Mouse (Mus musculus): ENCODE measurements around the gene Pnlip. TPM values are rescaled to one million over a fixed set of nuclear protein-coding genes. Genes with fewer than 3 reads are reported as not detected.

The Pnlip gene
- polyA plus RNA-seq (2014; fragmentation: Nextera tagmentation; extraction: Ambion mirVana) = 0.27 and 0.28 TPM in 2 replicates

DNA sequence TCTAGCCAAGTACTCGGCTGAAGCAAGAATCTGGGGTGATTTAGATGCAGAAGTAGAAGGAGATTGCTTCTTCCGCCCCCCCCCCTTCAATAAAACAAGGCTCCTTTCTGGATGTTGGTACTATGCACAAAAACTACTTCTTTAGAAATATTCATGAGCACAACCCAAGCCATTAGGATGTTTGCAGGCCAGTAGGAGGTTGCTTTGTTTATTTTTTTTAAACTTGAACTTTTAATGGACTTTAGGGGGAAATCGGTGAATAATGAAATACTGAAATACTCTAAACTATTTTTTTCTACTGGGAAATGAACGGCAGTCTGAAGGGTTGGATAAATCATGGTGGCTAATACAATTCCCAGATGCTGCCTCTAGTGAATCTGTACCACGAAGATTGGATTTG lies at the start of gene Pnlip:
TSS of gene Pnlip (plus strand) at position 301 of the 400 bp plus-strand sequence.
- Histone ChIP-seq H3K4me3 (ENCODE audit: low read depth, low read length) (no peak within 1 kb of the TSS), H3K9ac (replicated peaks; ENCODE audit: low read depth, low read length) (no peak within 1 kb of the TSS), H3K4me2 (replicated peaks; ENCODE audit: low read depth, low read length) (no peak within 1 kb of the TSS), H3K4me1 (ENCODE audit: control insufficient read depth, insufficient read depth, low read length) (no peaks in the 10 kb centered on the region), H3K9me3 (ENCODE audit: control insufficient read depth, low read depth, low read length) (no peaks in the 10 kb centered on the region), H3K27me3 (ENCODE audit: control insufficient read depth, insufficient read depth, low read length) (no peaks in the 10 kb centered on the region), H3K27ac (ENCODE audit: low read length) (no peak within 1 kb of the TSS), H3K36me3 (ENCODE audit: control insufficient read depth, insufficient read depth, low read length) (no peaks in the 10 kb centered on the region)
- no peak for ATAC-seq (ENCODE audit: insufficient number of reproducible peaks, insufficient read depth, low FRiP score, low read depth)
- 54% methylated on average over 5 of the region's 5 CpGs for WGBS

- H3K4me2 ChIP-seq (replicated peaks; ENCODE audit: low read depth, low read length) = no peak overlapping the region
- no peak for ATAC-seq (ENCODE audit: insufficient number of reproducible peaks, insufficient read depth, low FRiP score, low read depth)
- H3K4me3 ChIP-seq (ENCODE audit: low read depth, low read length) = no peak overlapping the region
- H3K27me3 ChIP-seq (ENCODE audit: control insufficient read depth, insufficient read depth, low read length) = no peaks in the 10 kb centered on the region
- H3K36me3 ChIP-seq (ENCODE audit: control insufficient read depth, insufficient read depth, low read length) = no peaks in the 10 kb centered on the region
- WGBS = 45% methylated on average over 1 of the region's 1 CpGs
- no peak overlapping the region for H3K9ac ChIP-seq (replicated peaks; ENCODE audit: low read depth, low read length)
- H3K9me3 ChIP-seq (ENCODE audit: control insufficient read depth, low read depth, low read length) = no peaks in the 10 kb centered on the region
- H3K27ac ChIP-seq (ENCODE audit: low read length) = no peak overlapping the region
- 0 out of 2 replicates have a peak, but pooled peaks cover 5% of the 10 kb centered on the region for H3K4me1 ChIP-seq (ENCODE audit: control insufficient read depth, insufficient read depth, low read length)
Measured at GRCm38 (mm10) chr19:58609716-58610115, 42.6 kb upstream of the Pnlip start.

GRCm38 (mm10) chr19:58612745-58613144 lies 39.6 kb upstream of the Pnlip start:
- Histone ChIP-seq H3K36me3 (ENCODE audit: control insufficient read depth, insufficient read depth, low read length) (no peaks in the 10 kb centered on the region), H3K9ac (replicated peaks; ENCODE audit: low read depth, low read length) (no peak overlapping the region), H3K27me3 (ENCODE audit: control insufficient read depth, insufficient read depth, low read length) (no peaks in the 10 kb centered on the region), H3K4me1 (ENCODE audit: control insufficient read depth, insufficient read depth, low read length) (0 out of 2 replicates have a peak, but pooled peaks cover 7% of the 10 kb centered on the region), H3K4me3 (ENCODE audit: low read depth, low read length) (no peak overlapping the region), H3K9me3 (ENCODE audit: control insufficient read depth, low read depth, low read length) (no peaks in the 10 kb centered on the region), H3K4me2 (replicated peaks; ENCODE audit: low read depth, low read length) (no peak overlapping the region), H3K27ac (ENCODE audit: low read length) (no peak overlapping the region)
- ATAC-seq (ENCODE audit: insufficient number of reproducible peaks, insufficient read depth, low FRiP score, low read depth) = peak; percentile 79
- 62% methylated on average over 3 of the region's 3 CpGs for WGBS

DNA sequence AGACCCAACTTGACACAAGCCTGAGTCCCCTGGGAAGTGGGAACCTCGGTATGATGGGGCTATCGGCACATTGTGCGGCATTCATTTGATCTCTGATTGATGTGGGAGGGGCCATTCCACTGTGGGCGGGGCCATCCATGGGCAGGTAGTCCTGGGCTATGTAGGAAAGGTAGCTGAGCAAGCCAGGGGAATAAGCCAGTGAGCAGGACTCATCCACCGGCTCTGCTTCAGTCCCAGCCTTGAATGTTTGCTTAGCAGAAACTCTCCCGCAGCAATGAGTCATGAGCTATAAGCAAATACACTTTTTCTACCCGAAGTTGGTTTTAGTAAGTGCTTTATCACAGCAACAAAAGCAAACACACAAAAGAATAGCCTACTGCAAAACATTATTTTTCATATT lies 35.7 kb upstream of the Pnlip start:
- H3K4me2 ChIP-seq (replicated peaks; ENCODE audit: low read depth, low read length) = no peak overlapping the region
- WGBS = 48% methylated on average over 7 of the region's 7 CpGs
- 0 out of 2 replicates have a peak, but pooled peaks cover 7% of the 10 kb centered on the region for H3K4me1 ChIP-seq (ENCODE audit: control insufficient read depth, insufficient read depth, low read length)
- no peak overlapping the region for H3K9ac ChIP-seq (replicated peaks; ENCODE audit: low read depth, low read length)
- H3K27me3 ChIP-seq (ENCODE audit: control insufficient read depth, insufficient read depth, low read length) = no peaks in the 10 kb centered on the region
- no peak overlapping the region for H3K4me3 ChIP-seq (ENCODE audit: low read depth, low read length)
- no peaks in the 10 kb centered on the region for H3K36me3 ChIP-seq (ENCODE audit: control insufficient read depth, insufficient read depth, low read length)
- ATAC-seq (ENCODE audit: insufficient number of reproducible peaks, insufficient read depth, low FRiP score, low read depth) = peak; percentile 82
- no peak overlapping the region for H3K27ac ChIP-seq (ENCODE audit: low read length)
- no peaks in the 10 kb centered on the region for H3K9me3 ChIP-seq (ENCODE audit: control insufficient read depth, low read depth, low read length)

DNA sequence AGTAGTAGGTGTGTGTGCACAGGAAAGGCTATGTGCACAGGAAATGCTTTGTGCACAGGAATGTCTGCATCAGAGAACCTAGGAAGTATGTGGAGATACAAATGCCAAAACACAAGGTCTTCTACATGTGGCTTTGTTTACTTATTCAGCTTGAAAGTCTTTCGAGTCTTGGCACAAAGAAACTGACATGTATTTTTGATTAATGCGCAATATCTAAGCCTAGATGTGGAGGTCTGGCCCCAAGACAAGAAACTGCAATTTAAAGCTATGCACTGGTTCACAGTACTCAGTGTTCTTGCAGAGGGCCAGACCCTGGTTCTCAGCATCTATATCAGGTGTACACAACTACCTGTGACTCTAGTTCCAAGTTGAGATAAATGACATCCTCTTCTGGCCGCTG lies 31.6 kb upstream of the Pnlip start:
- no peak overlapping the region for H3K9ac ChIP-seq (replicated peaks; ENCODE audit: low read depth, low read length)
- 70% methylated on average over 3 of the region's 3 CpGs for WGBS
- no peaks in the 10 kb centered on the region for H3K4me1 ChIP-seq (ENCODE audit: control insufficient read depth, insufficient read depth, low read length)

DNA sequence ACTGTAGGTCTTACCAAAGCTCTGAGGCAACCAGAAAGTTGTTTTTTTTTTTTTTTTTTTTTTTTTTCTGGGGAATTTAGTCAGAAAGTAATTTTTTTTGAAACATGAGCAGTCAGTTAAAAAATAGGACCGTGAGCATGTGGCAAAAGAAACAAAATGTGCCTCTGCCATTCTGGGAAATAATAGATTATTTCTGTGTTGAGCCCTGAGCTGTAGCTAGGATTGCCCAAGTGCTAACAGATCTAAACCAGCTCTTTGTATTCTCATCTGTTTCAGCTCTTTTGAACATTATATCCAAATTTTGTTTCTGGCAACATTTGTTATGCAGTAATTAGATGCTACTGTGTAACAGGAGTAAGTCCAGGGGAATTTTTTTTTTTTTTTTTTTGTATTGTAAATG lies 30.7 kb upstream of the Pnlip start:
- no peaks in the 10 kb centered on the region for H3K4me1 ChIP-seq (ENCODE audit: control insufficient read depth, insufficient read depth, low read length)
- H3K36me3 ChIP-seq (ENCODE audit: control insufficient read depth, insufficient read depth, low read length) = no peaks in the 10 kb centered on the region
- WGBS = 69% methylated on average over 1 of the region's 1 CpGs
- H3K4me2 ChIP-seq (replicated peaks; ENCODE audit: low read depth, low read length) = no peak overlapping the region
- H3K9ac ChIP-seq (replicated peaks; ENCODE audit: low read depth, low read length) = no peak overlapping the region
- no peak overlapping the region for H3K27ac ChIP-seq (ENCODE audit: low read length)
- H3K9me3 ChIP-seq (ENCODE audit: control insufficient read depth, low read depth, low read length) = peaks cover 4% of the 10 kb centered on the region; the same call in 1 of the 2 replicates
- ATAC-seq (ENCODE audit: insufficient number of reproducible peaks, insufficient read depth, low FRiP score, low read depth) = no peak
- H3K4me3 ChIP-seq (ENCODE audit: low read depth, low read length) = no peak overlapping the region
- no peaks in the 10 kb centered on the region for H3K27me3 ChIP-seq (ENCODE audit: control insufficient read depth, insufficient read depth, low read length)

More for the DNA sequence above, 31.6 kb upstream of the Pnlip start:
- Histone ChIP-seq H3K27me3 (ENCODE audit: control insufficient read depth, insufficient read depth, low read length) (no peaks in the 10 kb centered on the region), H3K4me2 (replicated peaks; ENCODE audit: low read depth, low read length) (no peak overlapping the region), H3K27ac (ENCODE audit: low read length) (no peak overlapping the region), H3K4me3 (ENCODE audit: low read depth, low read length) (no peak overlapping the region), H3K9me3 (ENCODE audit: control insufficient read depth, low read depth, low read length) (peaks cover 4% of the 10 kb centered on the region; the same call in 1 of the 2 replicates), H3K36me3 (ENCODE audit: control insufficient read depth, insufficient read depth, low read length) (no peaks in the 10 kb centered on the region)
- ATAC-seq (ENCODE audit: insufficient number of reproducible peaks, insufficient read depth, low FRiP score, low read depth) = no peak

GRCm38 (mm10) chr19:58624799-58625198 lies 27.5 kb upstream of the Pnlip start:
- no peak overlapping the region for H3K4me2 ChIP-seq (replicated peaks; ENCODE audit: low read depth, low read length)
- H3K36me3 ChIP-seq (ENCODE audit: control insufficient read depth, insufficient read depth, low read length) = no peaks in the 10 kb centered on the region
- no peak overlapping the region for H3K4me3 ChIP-seq (ENCODE audit: low read depth, low read length)
- peaks cover 4% of the 10 kb centered on the region; the same call in 1 of the 2 replicates for H3K9me3 ChIP-seq (ENCODE audit: control insufficient read depth, low read depth, low read length)
- no peaks in the 10 kb centered on the region for H3K27me3 ChIP-seq (ENCODE audit: control insufficient read depth, insufficient read depth, low read length)
- 57% methylated on average over 4 of the region's 4 CpGs for WGBS
- ATAC-seq (ENCODE audit: insufficient number of reproducible peaks, insufficient read depth, low FRiP score, low read depth) = no peak
- H3K9ac ChIP-seq (replicated peaks; ENCODE audit: low read depth, low read length) = no peak overlapping the region
- no peak overlapping the region for H3K27ac ChIP-seq (ENCODE audit: low read length)
- no peaks in the 10 kb centered on the region for H3K4me1 ChIP-seq (ENCODE audit: control insufficient read depth, insufficient read depth, low read length)

GRCm38 (mm10) chr19:58625254-58625947 lies 26.9 kb upstream of the Pnlip start:
- WGBS = 78% methylated on average over 9 of the region's 9 CpGs

More at GRCm38 (mm10) chr19:58625254-58625947, 26.9 kb upstream of the Pnlip start:
- H3K9ac ChIP-seq (replicated peaks; ENCODE audit: low read depth, low read length) = no peak overlapping the region
- no peak for ATAC-seq (ENCODE audit: insufficient number of reproducible peaks, insufficient read depth, low FRiP score, low read depth)
- H3K4me2 ChIP-seq (replicated peaks; ENCODE audit: low read depth, low read length) = no peak overlapping the region
- H3K4me3 ChIP-seq (ENCODE audit: low read depth, low read length) = no peak overlapping the region
- no peaks in the 10 kb centered on the region for H3K27me3 ChIP-seq (ENCODE audit: control insufficient read depth, insufficient read depth, low read length)
- no peak overlapping the region for H3K27ac ChIP-seq (ENCODE audit: low read length)
- no peaks in the 10 kb centered on the region for H3K36me3 ChIP-seq (ENCODE audit: control insufficient read depth, insufficient read depth, low read length)
- H3K9me3 ChIP-seq (ENCODE audit: control insufficient read depth, low read depth, low read length) = peaks cover 4% of the 10 kb centered on the region; the same call in 1 of the 2 replicates
- no peaks in the 10 kb centered on the region for H3K4me1 ChIP-seq (ENCODE audit: control insufficient read depth, insufficient read depth, low read length)

All from stomach, embryonic 14.5 days (tissue).